Mouse (Mus musculus): ENCODE results near the gene Eef2k. TPM values are rescaled to one million over a fixed set of nuclear protein-coding genes. Genes with fewer than 3 reads are reported as not detected.

Gene Eef2k
- total RNA-seq, 1 experiment, result 13.6 TPM

DNA sequence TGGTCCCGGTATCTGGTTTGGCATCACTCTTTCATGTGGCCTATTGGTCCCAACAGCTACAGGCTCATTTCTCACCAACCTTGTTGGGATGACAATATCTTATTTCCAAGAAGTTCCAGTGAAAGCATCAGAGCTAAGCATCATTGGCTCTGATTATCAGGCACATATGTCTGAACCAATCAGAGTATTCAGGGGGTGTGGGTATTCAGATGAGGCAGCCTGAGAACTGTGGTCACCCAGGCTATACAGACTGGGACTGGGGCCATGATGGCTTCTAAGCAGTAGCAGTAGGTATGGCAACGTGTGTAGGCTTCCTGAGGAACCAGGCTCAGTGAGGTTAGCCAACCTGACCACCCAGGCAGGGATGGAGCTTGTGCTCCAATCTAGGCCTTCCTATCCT is 38.8 kb downstream of the Eef2k start:
- TF ChIP-seq HCFC1 (IDR thresholded peaks at IDR 0.05; ENCODE audit: borderline replicate concordance, insufficient read depth, low read length) (no peak), ZNF384 (IDR thresholded peaks at IDR 0.05; ENCODE audit: low read depth, low read length) (no peak), CHD2 (IDR thresholded peaks at IDR 0.05; ENCODE audit: low read depth, low read length) (no peak), MAFK (IDR thresholded peaks at IDR 0.05; ENCODE audit: insufficient read depth, low read depth, low read length) (no peak), ZC3H11A (IDR thresholded peaks at IDR 0.05; ENCODE audit: borderline replicate concordance, low read depth, low read length) (no peak)
- DNase-seq (ENCODE audit: low read depth, low spot score), result no peak
- no peak overlapping the region for H3K27ac ChIP-seq (ENCODE audit: insufficient read depth, low read depth, low read length, poor library complexity, severe bottlenecking)
- no peak overlapping the region for H3K9ac ChIP-seq (ENCODE audit: insufficient read depth, low read depth, low read length, poor library complexity, severe bottlenecking)
- peaks cover 5% of the 10 kb centered on the region; the same call in 1 of the 2 replicates for H3K36me3 ChIP-seq (ENCODE audit: control insufficient read depth, insufficient read depth, low read length, poor library complexity, severe bottlenecking)
- in situ Hi-C loops (cut with MboI; ENCODE audit: low sequenced_read_pairs in 2 of 2, unreplicated experiment in 2 of 2), result no loop called here
- H3K4me1 ChIP-seq (ENCODE audit: control insufficient read depth in 2 of 2, insufficient read depth in 2 of 2, low read length in 2 of 2, poor library complexity in 1 of 2), result no peaks in the 10 kb centered on the region
- H3K9me3 ChIP-seq (ENCODE audit: control insufficient read depth, insufficient read depth, low read depth, low read length), result no peaks in the 10 kb centered on the region
- H3K4me3 ChIP-seq (ENCODE audit: insufficient read depth in 1 of 2, low read depth in 1 of 2, low read length in 2 of 2, poor library complexity in 1 of 2, severe bottlenecking in 1 of 2), result no peak overlapping the region

DNA sequence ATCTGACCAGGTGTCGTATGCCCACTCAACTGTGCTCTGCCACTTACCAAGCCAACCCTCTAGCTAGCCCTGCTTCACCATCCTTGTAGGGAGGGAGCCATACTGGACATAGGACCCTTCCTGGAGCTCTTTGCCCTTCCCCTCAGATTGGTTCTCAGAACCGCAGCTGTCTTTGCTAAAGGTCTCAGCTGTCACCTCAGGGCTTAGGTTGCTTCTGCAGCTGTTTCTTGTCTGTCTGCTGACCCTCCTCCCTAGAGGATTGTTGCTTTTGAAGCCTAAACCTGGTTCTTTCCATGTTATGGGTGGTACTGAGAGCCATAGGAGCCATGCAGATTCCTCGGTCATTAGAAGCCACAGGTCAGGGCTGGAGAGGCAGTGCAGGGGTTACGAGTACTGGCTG is 40.0 kb downstream of the Eef2k start:
- TF ChIP-seq ZC3H11A (IDR thresholded peaks at IDR 0.05; ENCODE audit: borderline replicate concordance, low read depth, low read length) (no peak), HCFC1 (IDR thresholded peaks at IDR 0.05; ENCODE audit: borderline replicate concordance, insufficient read depth, low read length) (no peak), MAFK (IDR thresholded peaks at IDR 0.05; ENCODE audit: insufficient read depth, low read depth, low read length) (no peak), ZNF384 (IDR thresholded peaks at IDR 0.05; ENCODE audit: low read depth, low read length) (no peak)
- H3K27ac ChIP-seq (ENCODE audit: insufficient read depth, low read depth, low read length, poor library complexity, severe bottlenecking), result no peak overlapping the region
- in situ Hi-C loops (cut with MboI; ENCODE audit: low sequenced_read_pairs in 2 of 2, unreplicated experiment in 2 of 2), result no loop called here
- DNase-seq (ENCODE audit: low read depth, low spot score), result no peak
- H3K4me3 ChIP-seq (ENCODE audit: insufficient read depth in 1 of 2, low read depth in 1 of 2, low read length in 2 of 2, poor library complexity in 1 of 2, severe bottlenecking in 1 of 2), result no peak overlapping the region
- H3K9ac ChIP-seq (ENCODE audit: insufficient read depth, low read depth, low read length, poor library complexity, severe bottlenecking), result no peak overlapping the region
- H3K36me3 ChIP-seq (ENCODE audit: control insufficient read depth, insufficient read depth, low read length, poor library complexity, severe bottlenecking), result peaks cover 8% of the 10 kb centered on the region; the same call in 1 of the 2 replicates
- no peaks in the 10 kb centered on the region for H3K4me1 ChIP-seq (ENCODE audit: control insufficient read depth in 2 of 2, insufficient read depth in 2 of 2, low read length in 2 of 2, poor library complexity in 1 of 2)
- H3K9me3 ChIP-seq (ENCODE audit: control insufficient read depth, insufficient read depth, low read depth, low read length), result no peaks in the 10 kb centered on the region

DNA sequence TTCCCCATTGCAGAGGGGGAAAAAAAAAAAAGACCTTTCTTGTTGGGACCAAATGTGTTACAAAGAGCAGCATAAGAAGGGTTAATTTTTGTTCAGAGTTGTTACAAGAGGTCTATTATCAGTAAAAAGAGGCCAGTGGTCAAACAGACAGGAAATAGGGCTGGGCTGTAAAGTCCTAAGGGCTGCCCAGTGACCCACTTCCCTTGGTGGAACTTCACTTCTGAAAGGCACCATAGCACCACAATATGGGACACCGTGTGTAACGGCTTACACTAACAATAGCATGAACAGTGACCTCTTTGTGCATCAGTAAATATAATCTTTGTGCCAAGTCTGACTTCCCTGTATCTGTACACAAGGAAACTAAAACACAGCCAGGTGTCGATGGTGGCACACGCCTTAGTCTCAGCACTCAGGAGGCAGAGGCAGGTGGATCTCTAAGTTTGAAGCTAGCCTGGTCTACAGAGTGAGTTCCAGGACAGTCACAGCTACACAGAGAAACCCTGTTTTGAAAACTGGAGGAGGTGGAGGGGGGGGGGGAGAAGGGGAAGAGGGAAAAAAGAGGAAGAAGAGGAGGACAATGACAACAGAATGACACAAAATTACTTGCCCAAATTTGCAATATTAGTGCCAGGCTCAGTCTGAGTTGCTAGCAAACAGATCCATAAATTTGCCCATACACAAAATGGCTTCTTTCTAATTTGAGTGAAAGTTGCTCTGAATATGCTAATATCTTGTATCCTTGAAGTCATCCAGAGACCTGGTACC is 41.1 kb downstream of the Eef2k start:
- H3K4me1 ChIP-seq (ENCODE audit: control insufficient read depth in 2 of 2, insufficient read depth in 2 of 2, low read length in 2 of 2, poor library complexity in 1 of 2), result no peaks in the 10 kb centered on the region
- peaks cover 8% of the 10 kb centered on the region; the same call in 1 of the 2 replicates for H3K36me3 ChIP-seq (ENCODE audit: control insufficient read depth, insufficient read depth, low read length, poor library complexity, severe bottlenecking)
- in situ Hi-C loops (cut with MboI; ENCODE audit: low sequenced_read_pairs in 2 of 2, unreplicated experiment in 2 of 2), result no loop called here
- H3K9me3 ChIP-seq (ENCODE audit: control insufficient read depth, insufficient read depth, low read depth, low read length), result no peaks in the 10 kb centered on the region
- no peak overlapping the region for H3K27ac ChIP-seq (ENCODE audit: insufficient read depth, low read depth, low read length, poor library complexity, severe bottlenecking)
- DNase-seq (ENCODE audit: low read depth, low spot score), result no peak
- H3K4me3 ChIP-seq (ENCODE audit: insufficient read depth in 1 of 2, low read depth in 1 of 2, low read length in 2 of 2, poor library complexity in 1 of 2, severe bottlenecking in 1 of 2), result no peak overlapping the region
- TF ChIP-seq CHD2 (IDR thresholded peaks at IDR 0.05; ENCODE audit: low read depth, low read length), result no peak
- TF ChIP-seq ZNF384 (IDR thresholded peaks at IDR 0.05; ENCODE audit: low read depth, low read length), result no peak
- no peak for TF ChIP-seq MAFK (IDR thresholded peaks at IDR 0.05; ENCODE audit: insufficient read depth, low read depth, low read length)
- no peak for TF ChIP-seq ZC3H11A (IDR thresholded peaks at IDR 0.05; ENCODE audit: borderline replicate concordance, low read depth, low read length)
- no peak for TF ChIP-seq HCFC1 (IDR thresholded peaks at IDR 0.05; ENCODE audit: borderline replicate concordance, insufficient read depth, low read length)
- no peak overlapping the region for H3K9ac ChIP-seq (ENCODE audit: insufficient read depth, low read depth, low read length, poor library complexity, severe bottlenecking)

DNA sequence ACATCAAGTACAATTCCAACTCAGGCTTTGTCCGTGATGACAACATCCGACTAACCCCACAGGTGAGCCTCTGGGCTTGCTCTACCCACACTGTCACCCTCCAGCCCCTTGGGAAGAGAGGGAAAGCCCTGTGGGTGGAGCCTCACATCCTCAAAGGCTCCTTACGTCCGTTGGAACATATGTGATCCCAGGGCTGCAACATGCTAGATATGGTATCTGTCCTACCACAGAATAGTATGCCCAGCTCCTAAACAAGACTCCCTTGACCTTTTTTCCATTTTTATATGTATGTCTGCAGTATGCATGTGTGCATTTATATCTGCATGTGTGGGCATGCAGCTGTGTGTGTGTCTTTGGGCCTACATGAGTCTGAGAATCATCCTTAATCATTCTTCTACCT is 42.1 kb downstream of the Eef2k start:
- H3K36me3 ChIP-seq (ENCODE audit: control insufficient read depth, insufficient read depth, low read length, poor library complexity, severe bottlenecking), result peaks cover 8% of the 10 kb centered on the region; the same call in 1 of the 2 replicates
- H3K4me1 ChIP-seq (ENCODE audit: control insufficient read depth in 2 of 2, insufficient read depth in 2 of 2, low read length in 2 of 2, poor library complexity in 1 of 2), result no peaks in the 10 kb centered on the region
- in situ Hi-C loops (cut with MboI; ENCODE audit: low sequenced_read_pairs in 2 of 2, unreplicated experiment in 2 of 2), result no loop called here
- TF ChIP-seq HCFC1 (IDR thresholded peaks at IDR 0.05; ENCODE audit: borderline replicate concordance, insufficient read depth, low read length) (no peak), CHD2 (IDR thresholded peaks at IDR 0.05; ENCODE audit: low read depth, low read length) (no peak), ZNF384 (IDR thresholded peaks at IDR 0.05; ENCODE audit: low read depth, low read length) (no peak), MAFK (IDR thresholded peaks at IDR 0.05; ENCODE audit: insufficient read depth, low read depth, low read length) (no peak), ZC3H11A (IDR thresholded peaks at IDR 0.05; ENCODE audit: borderline replicate concordance, low read depth, low read length) (no peak)
- no peak overlapping the region for H3K4me3 ChIP-seq (ENCODE audit: insufficient read depth in 1 of 2, low read depth in 1 of 2, low read length in 2 of 2, poor library complexity in 1 of 2, severe bottlenecking in 1 of 2)
- H3K9me3 ChIP-seq (ENCODE audit: control insufficient read depth, insufficient read depth, low read depth, low read length), result no peaks in the 10 kb centered on the region
- DNase-seq (ENCODE audit: low read depth, low spot score), result no peak
- no peak overlapping the region for H3K27ac ChIP-seq (ENCODE audit: insufficient read depth, low read depth, low read length, poor library complexity, severe bottlenecking)
- no peak overlapping the region for H3K9ac ChIP-seq (ENCODE audit: insufficient read depth, low read depth, low read length, poor library complexity, severe bottlenecking)
